Mouse (Mus musculus): Measurements from ENCODE around the gene Foxe1.

- TF ChIP-seq POLR2A (IDR thresholded peaks at IDR 0.05; ENCODE audit: borderline replicate concordance, extremely low read depth, insufficient read depth, insufficient read length, poor library complexity, severe bottlenecking) (no peak), CTCF (IDR thresholded peaks at IDR 0.05; ENCODE audit: borderline replicate concordance, extremely low read depth, insufficient read depth, insufficient read length) (no peak)
Measured at GRCm38 (mm10) chr4:46370406-46370805, 27.0 kb downstream of the Foxe1 start.
